Mouse (Mus musculus) megakaryocyte, embryonic 14.5 days (primary cell): ENCODE measurements around the gene Tmem218. TPM values are rescaled to one million over a fixed set of nuclear protein-coding genes. Genes with fewer than 3 reads are reported as not detected.

Experiments used
- H3K27me3 ChIP-seq: replicated peaks from 2 replicates; pipeline ENCODE3; 2012; ENCODE audit warnings: inconsistent platforms
- H3K36me3 ChIP-seq: replicated peaks from 2 replicates; pipeline ENCODE3; 2012; ENCODE audit warnings: low read length, inconsistent platforms, mixed read lengths
- H3K4me1 ChIP-seq: 2 replicates; pipeline ENCODE4 v1.6.1; 2012; ENCODE audit warnings: inconsistent platforms
- H3K4me3 ChIP-seq: replicated peaks from 2 replicates; pipeline ENCODE3; 2012; ENCODE audit warnings: moderate library complexity, mild to moderate bottlenecking, inconsistent platforms
- H3K9me3 ChIP-seq: 2 replicates; pipeline ENCODE4 v1.6.1; 2012; ENCODE audit warnings: inconsistent platforms
- FLI1 ChIP-seq: IDR thresholded peaks from 2 replicates; pipeline ENCODE4 v1.6.1; 2012; ENCODE audit warnings: low read length, inconsistent platforms, mixed read lengths
- GATA1 ChIP-seq: IDR thresholded peaks from 3 replicates; pipeline ENCODE4 v1.6.1; 2012; ENCODE audit warnings: mixed read lengths, low read length, inconsistent platforms, borderline replicate concordance
- polyA plus RNA-seq: library from polyadenylated mRNA; stranded (reverse); fragments of >175 nt; gene quantifications from 2 replicates; pipeline ENCODE4 v1.2.3, GENCODE M21; 2012; ENCODE audit warnings: low replicate concordance; ENCODE audit not compliant: insufficient read depth

The Tmem218 gene
- polyA plus RNA-seq, 1 experiment, result 0.45 TPM

GRCm38 (mm10) chr9:37230486-37231195, 22.6 kb downstream of the Tmem218 start:
- no peak for TF ChIP-seq FLI1
- no peak for TF ChIP-seq GATA1
- no peaks in the 10 kb centered on the region for H3K9me3 ChIP-seq

GRCm38 (mm10) chr9:37232201-37233195, 24.5 kb downstream of the Tmem218 start:
- Histone ChIP-seq H3K27me3 (peaks cover 18% of the 10 kb centered on the region), H3K36me3 (peaks cover 8% of the 10 kb centered on the region), H3K4me3 (no peak overlapping the region), H3K9me3 (no peaks in the 10 kb centered on the region), H3K4me1 (peaks cover 75% of the 10 kb centered on the region)
- TF ChIP-seq GATA1 (no peak), FLI1 (no peak)

More at GRCm38 (mm10) chr9:37230486-37231195, 22.6 kb downstream of the Tmem218 start:
- peaks cover 56% of the 10 kb centered on the region for H3K4me1 ChIP-seq
- peaks cover 5% of the 10 kb centered on the region for H3K36me3 ChIP-seq
- peaks cover 15% of the 10 kb centered on the region for H3K27me3 ChIP-seq
- no peak overlapping the region for H3K4me3 ChIP-seq

- peaks cover 84% of the 10 kb centered on the region for H3K4me1 ChIP-seq
- TF ChIP-seq GATA1, result no peak
- no peak for TF ChIP-seq FLI1
Measured at GRCm38 (mm10) chr9:37235951-37236737, 28.1 kb downstream of the Tmem218 start.

GRCm38 (mm10) chr9:37242764-37243163, 34.7 kb downstream of the Tmem218 start:
- Histone ChIP-seq H3K9me3 (no peaks in the 10 kb centered on the region), H3K4me1 (peaks cover 71% of the 10 kb centered on the region), H3K4me3 (no peak overlapping the region), H3K27me3 (peaks cover 48% of the 10 kb centered on the region), H3K36me3 (peaks cover 4% of the 10 kb centered on the region)
- no peak for TF ChIP-seq FLI1

More at GRCm38 (mm10) chr9:37235951-37236737, 28.1 kb downstream of the Tmem218 start:
- H3K27me3 ChIP-seq, result peaks cover 41% of the 10 kb centered on the region
- peaks cover 12% of the 10 kb centered on the region for H3K36me3 ChIP-seq
- H3K4me3 ChIP-seq, result peak overlapping the region; percentile 15
- H3K9me3 ChIP-seq, result no peaks in the 10 kb centered on the region

DNA sequence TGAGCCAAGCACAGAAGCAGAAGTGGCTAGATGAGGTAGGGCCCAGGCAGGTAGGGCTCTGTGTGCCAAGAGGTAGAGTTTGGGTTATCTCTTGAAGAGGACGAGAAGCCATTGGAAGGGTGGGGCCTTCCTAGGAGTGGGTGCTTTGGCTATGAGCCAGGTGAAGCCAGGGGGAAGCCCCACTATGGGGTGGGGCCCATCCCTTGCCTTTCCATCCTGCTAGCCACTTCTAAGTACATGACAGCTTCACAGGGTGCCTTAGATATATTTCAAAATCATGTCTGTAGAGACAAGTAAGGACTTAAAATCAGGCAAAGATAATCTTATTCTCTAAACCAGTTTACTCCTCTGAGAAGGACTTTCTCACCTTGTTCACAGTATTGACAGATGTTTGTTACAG, 36.6 kb downstream of the Tmem218 start:
- Histone ChIP-seq H3K9me3 (no peaks in the 10 kb centered on the region), H3K36me3 (peaks cover 4% of the 10 kb centered on the region), H3K4me3 (no peak overlapping the region), H3K4me1 (peaks cover 63% of the 10 kb centered on the region), H3K27me3 (peaks cover 44% of the 10 kb centered on the region)
- TF ChIP-seq GATA1 (no peak), FLI1 (no peak)

- no peak for TF ChIP-seq FLI1
- no peak for TF ChIP-seq GATA1
- peaks cover 55% of the 10 kb centered on the region for H3K4me1 ChIP-seq
- H3K36me3 ChIP-seq, result peaks cover under 1% of the 10 kb centered on the region
Measured at GRCm38 (mm10) chr9:37245404-37245803, 37.4 kb downstream of the Tmem218 start.

DNA sequence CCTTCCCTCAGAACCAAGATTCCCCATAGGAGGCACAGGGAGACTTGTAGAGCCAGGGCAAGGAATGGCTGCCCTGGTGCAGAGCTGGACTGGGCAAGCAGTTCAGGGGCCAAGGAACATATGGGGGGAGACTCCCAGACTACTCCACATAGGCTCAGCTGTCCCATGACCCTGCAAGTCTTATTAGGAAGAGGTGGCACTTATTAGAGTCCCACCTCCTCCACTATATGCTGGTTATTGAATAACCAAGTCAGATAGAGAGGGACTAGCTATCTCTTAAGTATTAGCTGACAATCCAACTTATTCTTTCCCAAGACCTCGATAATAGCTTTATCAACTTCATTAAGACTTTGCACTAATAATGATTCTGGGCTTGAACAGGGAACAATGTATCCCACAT, 37.8 kb downstream of the Tmem218 start:
- no peak for TF ChIP-seq GATA1
- no peak for TF ChIP-seq FLI1
- no peak overlapping the region for H3K4me3 ChIP-seq
- peaks cover 35% of the 10 kb centered on the region for H3K27me3 ChIP-seq
- H3K4me1 ChIP-seq, result peaks cover 54% of the 10 kb centered on the region
- no peaks in the 10 kb centered on the region for H3K36me3 ChIP-seq
- no peaks in the 10 kb centered on the region for H3K9me3 ChIP-seq

More at GRCm38 (mm10) chr9:37245404-37245803, 37.4 kb downstream of the Tmem218 start:
- H3K4me3 ChIP-seq, result no peak overlapping the region
- H3K9me3 ChIP-seq, result no peaks in the 10 kb centered on the region
- peaks cover 36% of the 10 kb centered on the region for H3K27me3 ChIP-seq

DNA sequence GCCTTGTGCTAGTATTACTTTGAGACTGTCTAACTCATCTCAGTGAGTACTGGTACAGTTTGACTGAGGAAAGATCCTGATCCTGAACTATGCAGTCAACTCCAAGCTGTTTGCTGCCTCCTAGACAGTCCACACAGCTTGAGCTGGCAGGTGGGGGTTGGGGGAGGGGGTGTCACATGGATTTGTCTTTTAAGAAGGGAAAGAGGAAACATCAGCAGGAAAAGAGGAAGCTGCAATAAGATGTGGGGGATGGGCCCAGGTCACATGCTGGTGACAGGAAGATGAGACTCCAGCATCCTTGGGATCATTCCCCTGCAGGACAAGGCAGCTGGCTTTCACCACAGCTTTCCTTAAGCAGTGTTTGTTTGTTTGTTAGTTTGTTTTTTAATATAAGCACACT, 39.4 kb downstream of the Tmem218 start:
- Histone ChIP-seq H3K9me3 (no peaks in the 10 kb centered on the region), H3K4me3 (no peak overlapping the region), H3K4me1 (peaks cover 42% of the 10 kb centered on the region), H3K36me3 (no peaks in the 10 kb centered on the region), H3K27me3 (peaks cover 28% of the 10 kb centered on the region)
- TF ChIP-seq FLI1 (no peak), GATA1 (no peak)

- Histone ChIP-seq H3K9me3 (no peaks in the 10 kb centered on the region), H3K27me3 (peaks cover 23% of the 10 kb centered on the region), H3K4me1 (peaks cover 37% of the 10 kb centered on the region), H3K4me3 (peak overlapping the region; percentile 12), H3K36me3 (no peaks in the 10 kb centered on the region)
- TF ChIP-seq GATA1, result no peak
- no peak for TF ChIP-seq FLI1
Measured at GRCm38 (mm10) chr9:37248381-37248906, 40.4 kb downstream of the Tmem218 start.
